Mouse (Mus musculus): ENCODE measurements around the gene Tnni3. TPM values are rescaled to one million over a fixed set of nuclear protein-coding genes. Genes with fewer than 3 reads are reported as not detected.

The Tnni3 gene
- total RNA-seq, 2 experiments from 2014 or later, result not detected

Other genes starting within 250 kb of the Tnni3 start
- 3.8 and 4.0 TPM in 2 replicates for gene Ncr1, start 186.5 kb downstream of the Tnni3 start, total RNA-seq (2015; ENCODE audit: low replicate concordance)
- gene Ncr1, start 186.5 kb downstream of the Tnni3 start, total RNA-seq (2017; ENCODE audit: low replicate concordance), result 0.85 and 1.3 TPM in 2 replicates
- not detected in 2 replicates for gene Gp6, start 126.5 kb downstream of the Tnni3 start, total RNA-seq (2015; ENCODE audit: low replicate concordance)
- gene Gp6, start 126.5 kb downstream of the Tnni3 start, total RNA-seq (2017; ENCODE audit: low replicate concordance), result 0.09 and 0.56 TPM in 2 replicates
- 0.77 and 3.6 TPM in 2 replicates for gene Rdh13, start 78.6 kb downstream of the Tnni3 start, total RNA-seq (2015; ENCODE audit: low replicate concordance)
- gene Rdh13, start 78.6 kb downstream of the Tnni3 start, total RNA-seq (2017; ENCODE audit: low replicate concordance), result 2.6 and 3.5 TPM in 2 replicates
- gene Eps8l1, start 63.6 kb downstream of the Tnni3 start, total RNA-seq (2015; ENCODE audit: low replicate concordance), result 17.1 and 19.4 TPM in 2 replicates
- 36.6 and 47.0 TPM in 2 replicates for gene Eps8l1, start 63.6 kb downstream of the Tnni3 start, total RNA-seq (2017; ENCODE audit: low replicate concordance)
- 37.2 and 45.3 TPM in 2 replicates for gene Ppp1r12c, start 22.5 kb downstream of the Tnni3 start, total RNA-seq (2015; ENCODE audit: low replicate concordance)
- gene Ppp1r12c, start 22.5 kb downstream of the Tnni3 start, total RNA-seq (2017; ENCODE audit: low replicate concordance), result 41.3 and 52.0 TPM in 2 replicates
- gene Tnnt1, start 7.8 kb downstream of the Tnni3 start, total RNA-seq (2015; ENCODE audit: low replicate concordance), result 1.3 TPM in 1 of 2 replicates, not detected in the other
- gene Tnnt1, start 7.8 kb downstream of the Tnni3 start, total RNA-seq (2017; ENCODE audit: low replicate concordance), result 3.8 and 7.2 TPM in 2 replicates
- gene Dnaaf3, start 8.2 kb upstream of the Tnni3 start, total RNA-seq (2015; ENCODE audit: low replicate concordance), result 1.2 TPM in 1 of 2 replicates, not detected in the other
- gene Dnaaf3, start 8.2 kb upstream of the Tnni3 start, total RNA-seq (2017; ENCODE audit: low replicate concordance), result 0.28 TPM in 1 of 2 replicates, not detected in the other
- gene Syt5, start 23.3 kb upstream of the Tnni3 start, total RNA-seq (2015; ENCODE audit: low replicate concordance), result 1.7 TPM in 1 of 2 replicates, not detected in the other
- gene Syt5, start 23.3 kb upstream of the Tnni3 start, total RNA-seq (2017; ENCODE audit: low replicate concordance), result not detected in 2 replicates
- gene Ptprh, start 79.8 kb upstream of the Tnni3 start, total RNA-seq (2015; ENCODE audit: low replicate concordance), result 0.96 TPM in 1 of 2 replicates, not detected in the other
- 1.4 and 1.7 TPM in 2 replicates for gene Ptprh, start 79.8 kb upstream of the Tnni3 start, total RNA-seq (2017; ENCODE audit: low replicate concordance)
- 37.3 and 72.3 TPM in 2 replicates for gene Tmem86b, start 107.2 kb upstream of the Tnni3 start, total RNA-seq (2015; ENCODE audit: low replicate concordance)
- gene Tmem86b, start 107.2 kb upstream of the Tnni3 start, total RNA-seq (2017; ENCODE audit: low replicate concordance), result 53.4 and 88.6 TPM in 2 replicates
- 31.6 and 45.3 TPM in 2 replicates for gene Ppp6r1, start 134.8 kb upstream of the Tnni3 start, total RNA-seq (2015; ENCODE audit: low replicate concordance)
- 37.3 and 47.0 TPM in 2 replicates for gene Ppp6r1, start 134.8 kb upstream of the Tnni3 start, total RNA-seq (2017; ENCODE audit: low replicate concordance)
- 5.0 and 8.3 TPM in 2 replicates for gene Hspbp1, start 160.8 kb upstream of the Tnni3 start, total RNA-seq (2015; ENCODE audit: low replicate concordance)
- gene Hspbp1, start 160.8 kb upstream of the Tnni3 start, total RNA-seq (2017; ENCODE audit: low replicate concordance), result 3.1 and 9.1 TPM in 2 replicates
- gene Brsk1, start 166.4 kb upstream of the Tnni3 start, total RNA-seq (2015; ENCODE audit: low replicate concordance), result not detected in 2 replicates
- not detected in 2 replicates for gene Brsk1, start 166.4 kb upstream of the Tnni3 start, total RNA-seq (2017; ENCODE audit: low replicate concordance)
- gene Tmem150b, start 201.0 kb upstream of the Tnni3 start, total RNA-seq (2015; ENCODE audit: low replicate concordance), result 1.7 and 6.7 TPM in 2 replicates
- gene Tmem150b, start 201.0 kb upstream of the Tnni3 start, total RNA-seq (2017; ENCODE audit: low replicate concordance), result 2.1 and 2.7 TPM in 2 replicates
- gene Kmt5c, start 215.9 kb upstream of the Tnni3 start, total RNA-seq (2015; ENCODE audit: low replicate concordance), result 11.3 and 15.9 TPM in 2 replicates
- 32.0 and 42.2 TPM in 2 replicates for gene Kmt5c, start 215.9 kb upstream of the Tnni3 start, total RNA-seq (2017; ENCODE audit: low replicate concordance)
- gene Cox6b2, start 228.9 kb upstream of the Tnni3 start, total RNA-seq (2015; ENCODE audit: low replicate concordance), result 33.2 and 44.4 TPM in 2 replicates
- gene Cox6b2, start 228.9 kb upstream of the Tnni3 start, total RNA-seq (2017; ENCODE audit: low replicate concordance), result 18.8 and 22.3 TPM in 2 replicates
- not detected in 2 replicates for gene Fam71e2, start 247.1 kb upstream of the Tnni3 start, total RNA-seq (2015; ENCODE audit: low replicate concordance)
- not detected in 2 replicates for gene Fam71e2, start 247.1 kb upstream of the Tnni3 start, total RNA-seq (2017; ENCODE audit: low replicate concordance)

All from erythroblast, adult 5-6 weeks (primary cell).